Mouse (Mus musculus): ENCODE measurements around the gene Limch1.

DNA sequence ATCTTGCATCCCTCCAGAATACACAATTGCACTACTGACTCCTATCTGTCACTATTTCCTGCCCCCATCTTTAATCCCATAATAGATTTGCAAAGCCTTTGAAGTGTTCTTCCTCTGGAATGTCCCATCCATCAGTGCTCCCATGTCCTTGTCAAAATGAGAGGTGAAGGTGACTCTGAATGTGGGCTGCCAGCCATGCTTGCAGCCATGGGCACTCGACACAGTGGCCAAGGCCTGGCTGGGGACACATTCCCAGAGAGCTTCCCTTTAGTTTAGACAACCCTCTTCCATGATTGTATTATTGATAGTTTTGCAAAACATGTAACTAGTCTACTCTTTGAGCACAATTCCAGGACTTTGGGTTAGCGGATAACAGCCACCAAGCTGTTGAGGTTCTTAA, 96.3 kb downstream of the Limch1 start:
- TF ChIP-seq CTCF (IDR thresholded peaks at IDR 0.05; ENCODE audit: borderline replicate concordance, insufficient read depth, low read length): no peak
- no peak for TF ChIP-seq POLR2A (IDR thresholded peaks at IDR 0.05; ENCODE audit: low read depth, low read length)
